Mouse (Mus musculus) pancreas, adult 10 weeks (tissue): ENCODE results near the gene Zfp790. TPM values are rescaled to one million over a fixed set of nuclear protein-coding genes. Genes with fewer than 3 reads are reported as not detected.

Experiments
- polyA plus RNA-seq: library from polyadenylated mRNA; stranded (reverse); fragments of 350-450 nt; fragmentation: Illumina TruSeq; extraction: RNeasy Lipid Tissue Mini Kit (QIAGEN cat#74804); gene quantifications from one replicate; pipeline ENCODE4 v1.2.3, GENCODE M21; 2015; ENCODE audit warnings: low read depth, low replicate concordance; ENCODE audit not compliant: insufficient read depth

Gene Zfp790
- 3.0 TPM for polyA plus RNA-seq

GRCm38 (mm10) chr7:29815910-29816429 is at the start of gene Zfp790:
TSS of gene Zfp790 (plus strand) at chr7:29816114.

DNA sequence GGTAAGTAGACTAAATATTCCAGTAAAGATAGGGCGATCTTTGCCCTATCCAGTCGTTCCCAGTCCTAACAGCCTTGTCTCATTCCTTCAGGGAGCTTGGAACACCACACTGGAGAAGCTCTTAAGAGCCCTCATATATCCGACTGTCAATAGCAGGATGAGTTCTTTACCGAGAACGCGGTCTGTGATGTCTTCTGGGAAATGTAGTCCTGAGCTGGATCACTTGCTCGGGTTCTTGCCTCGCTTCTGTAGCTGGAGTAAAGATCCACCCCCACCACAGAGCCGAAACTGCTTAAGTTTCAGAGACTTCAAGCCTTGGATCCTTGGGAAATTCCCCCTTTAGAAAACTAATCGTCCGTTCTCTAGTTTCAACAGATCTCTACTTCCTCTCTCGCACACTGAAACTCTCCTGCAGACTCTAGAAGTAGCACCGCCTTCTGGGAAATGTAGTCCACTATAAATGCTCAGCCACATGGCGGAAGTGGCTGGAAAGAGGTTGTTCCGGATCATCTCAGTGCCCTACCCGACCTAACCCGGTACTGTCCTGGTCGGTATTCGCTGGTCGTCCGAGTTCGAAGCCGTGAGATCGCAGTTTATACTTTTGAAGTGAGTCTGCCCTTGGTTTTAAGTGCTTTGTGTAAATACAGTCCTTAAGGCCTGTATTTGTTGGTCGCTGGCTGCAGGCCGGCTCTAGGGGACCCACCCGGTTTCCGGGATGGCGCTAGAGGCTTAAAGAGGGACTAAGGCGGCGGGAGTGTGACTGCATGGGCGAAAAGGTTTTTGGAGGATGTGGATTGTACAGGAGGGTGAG is 47.6 kb upstream of the Zfp790 start, which contains the start of gene Zfp84:
TSS of gene Zfp84 (plus strand) at position 463 of the 811 bp plus-strand sequence.

DNA sequence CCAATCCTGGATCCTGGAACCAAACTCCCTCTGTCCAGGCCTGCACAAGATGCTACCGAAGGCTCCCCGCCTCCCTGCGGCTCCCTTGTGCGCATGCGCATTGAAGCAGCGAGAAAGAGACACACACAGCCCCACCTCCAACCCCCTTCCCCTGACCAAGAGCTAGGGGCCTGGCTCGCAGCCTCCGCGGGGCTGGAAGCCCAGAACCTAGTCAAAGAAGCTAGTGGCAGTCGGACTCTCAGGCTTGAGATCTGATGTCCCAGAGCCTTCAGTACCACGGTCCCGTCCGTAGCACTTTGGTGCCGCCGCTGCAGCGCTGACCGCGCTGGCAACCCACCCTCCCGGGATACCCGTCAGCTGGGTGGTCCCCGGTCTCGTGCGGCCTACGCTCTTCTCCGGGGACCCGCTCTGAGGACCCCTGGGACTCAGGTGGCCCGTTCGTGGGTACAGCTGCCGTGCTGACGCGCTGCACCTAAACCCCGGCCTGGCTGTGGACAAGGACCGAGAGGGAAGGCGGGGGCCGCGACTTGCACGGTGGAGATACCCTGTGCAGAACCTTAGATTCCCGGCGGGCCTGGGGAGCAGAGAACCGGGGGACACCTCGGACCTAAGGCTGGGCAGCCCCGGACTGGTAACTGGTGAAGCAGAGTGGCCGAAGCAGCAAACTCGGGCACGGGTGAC is 31.9 kb upstream of the Zfp790 start, which contains the start of gene Zfp30:
TSS of gene Zfp30 (plus strand) at position 128 of the 681 bp plus-strand sequence.

DNA sequence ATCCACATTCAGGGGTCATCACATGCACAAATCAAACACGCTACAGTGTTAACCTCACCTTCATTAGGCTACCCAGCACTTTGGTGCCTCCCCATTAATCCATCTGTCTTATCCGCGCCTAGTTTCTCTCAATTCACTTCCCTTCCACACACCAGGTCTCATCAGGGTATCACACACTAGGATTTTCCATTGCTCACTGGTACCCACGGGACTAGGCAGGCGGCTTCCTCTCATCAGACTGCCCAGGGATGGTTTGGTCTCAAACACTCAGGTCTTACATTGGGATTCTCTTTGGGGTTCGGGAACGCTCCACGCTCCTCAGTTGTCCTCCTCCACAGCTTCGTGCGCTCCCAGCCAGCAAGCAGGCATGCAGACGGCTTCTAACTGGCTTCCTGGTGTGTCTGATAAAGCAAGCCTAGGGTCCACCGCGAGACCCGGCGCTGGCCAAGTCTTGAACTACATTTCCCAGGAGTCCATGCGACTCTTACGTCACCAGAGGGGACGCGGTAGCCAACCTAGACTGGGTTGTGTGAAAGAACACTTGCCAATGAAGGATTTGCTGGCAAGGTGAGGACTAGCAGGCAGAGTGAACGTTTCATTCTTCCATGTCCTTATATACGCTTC is 37.4 kb downstream of the Zfp790 start, which contains the start of gene Zfp940:
TSS of gene Zfp940 (minus strand) at position 451 of the 624 bp plus-strand sequence.

DNA sequence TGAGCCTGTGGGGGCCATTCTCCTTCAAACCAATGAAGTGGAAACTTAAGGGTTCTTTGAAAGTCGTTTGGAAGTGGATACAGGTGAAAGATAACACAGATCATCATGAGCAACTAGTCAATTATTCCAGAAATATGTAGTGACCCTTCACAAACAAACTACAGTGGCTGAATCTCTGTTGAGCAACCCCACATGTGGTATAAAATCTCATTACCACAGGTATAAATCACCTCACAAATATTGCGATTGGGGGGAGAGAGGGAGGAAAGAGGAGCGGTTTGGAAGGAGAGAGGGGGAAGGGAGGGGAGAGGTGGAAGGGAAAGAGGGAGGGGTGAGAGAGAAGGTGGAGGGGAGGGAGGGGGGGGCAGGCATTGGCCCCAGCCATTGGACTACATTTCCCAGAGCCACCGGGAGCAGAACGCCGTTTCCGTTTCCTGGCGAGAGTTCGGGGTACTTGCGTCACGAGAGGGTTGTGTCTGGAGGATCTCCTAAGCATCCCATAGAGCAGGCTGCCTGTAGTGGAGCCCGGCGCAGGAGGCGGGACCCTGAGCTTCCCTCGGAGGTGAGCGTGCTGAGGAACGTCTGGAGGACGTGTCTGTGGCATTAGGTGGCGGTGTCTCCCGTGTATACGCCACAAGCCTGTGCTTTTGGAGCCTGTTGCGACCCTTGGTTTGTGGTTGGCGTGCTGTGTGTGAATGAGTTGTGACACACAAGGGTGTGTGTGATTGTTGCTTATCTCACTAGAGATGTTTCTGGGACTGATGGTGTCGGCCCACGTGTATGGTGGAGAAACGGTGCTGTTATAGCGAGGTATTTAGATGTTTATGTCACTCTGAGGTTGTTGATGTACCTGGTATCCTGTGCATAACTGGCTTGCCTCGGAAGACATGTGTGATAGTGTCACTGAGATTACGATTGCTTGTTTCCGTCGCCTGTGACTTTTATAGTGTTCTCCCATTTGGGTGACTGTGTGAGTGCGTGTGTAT is 43.9 kb downstream of the Zfp790 start, which contains the start of gene Zfp420:
TSS of gene Zfp420 (plus strand) at position 448 of the 986 bp plus-strand sequence.

Other genes starting within 250 kb of the Zfp790 start
- gene Catsperg2, start 89.1 kb upstream of the Zfp790 start, polyA plus RNA-seq: not detected
- 2.0 TPM for gene Zfp84, start 47.6 kb upstream of the Zfp790 start, polyA plus RNA-seq
- gene Zfp30, start 32.1 kb upstream of the Zfp790 start, polyA plus RNA-seq: 0.39 TPM
- not detected for gene Zfp940, start 37.6 kb downstream of the Zfp790 start, polyA plus RNA-seq
- gene Zfp420, start 43.9 kb downstream of the Zfp790 start, polyA plus RNA-seq: 4.2 TPM
- gene Zfp27, start 90.5 kb downstream of the Zfp790 start, polyA plus RNA-seq: 0.68 TPM
- gene Zfp383, start 92.1 kb downstream of the Zfp790 start, polyA plus RNA-seq: 1.1 TPM
- gene Zfp74, start 138.0 kb downstream of the Zfp790 start, polyA plus RNA-seq: 2.8 TPM
- 2.1 TPM for gene Zfp568, start 167.8 kb downstream of the Zfp790 start, polyA plus RNA-seq
- 2.0 TPM for gene Zfp14, start 235.3 kb downstream of the Zfp790 start, polyA plus RNA-seq